Mouse (Mus musculus): ENCODE measurements around the gene Cdc37. TPM values are rescaled to one million over a fixed set of nuclear protein-coding genes. Genes with fewer than 3 reads are reported as not detected.

The Cdc37 gene
- total and polyA plus RNA-seq, 2 experiments from 2014 or later: 32.9 to 183 TPM

- H3K4me3 ChIP-seq (ENCODE audit: low read depth, low read length): peak within 1 kb of the TSS; percentile 68
- DNase-seq (ENCODE audit: low spot score): peak; percentile 98
- peak within 1 kb of the TSS; percentile 61 for H3K9ac ChIP-seq (replicated peaks; ENCODE audit: low read depth, low read length)
- TF ChIP-seq CTCF (IDR thresholded peaks at IDR 0.05; ENCODE audit: low read depth) (no peak), EP300 (IDR thresholded peaks at IDR 0.05; ENCODE audit: low read depth) (no peak; the same call in 1 of the 2 replicates)
- WGBS: under 1% methylated on average over 53 of the region's 54 CpGs
- ATAC-seq (ENCODE audit: insufficient read depth, low read depth): peak; percentile 100
- H3K27ac ChIP-seq (ENCODE audit: low read depth): peak within 1 kb of the TSS; percentile 80
- H3K4me2 ChIP-seq (ENCODE audit: low read depth, low read length): peak within 1 kb of the TSS; percentile 81
- no peaks in the 10 kb centered on the region for H3K9me3 ChIP-seq (replicated peaks; ENCODE audit: control insufficient read depth, low read length)
- no peaks in the 10 kb centered on the region for H3K27me3 ChIP-seq (ENCODE audit: control insufficient read depth, insufficient read depth, low read length)
- peaks cover 8% of the 10 kb centered on the region; the same call in 1 of the 2 replicates for H3K4me1 ChIP-seq (ENCODE audit: control insufficient read depth, insufficient read depth)
- peaks cover 30% of the 10 kb centered on the region for H3K36me3 ChIP-seq (replicated peaks; ENCODE audit: control insufficient read depth, insufficient read depth, low read length)
These were observed 58.0 kb downstream of the Cdc37 start, which contains the start of the genes Gm38431 and Raver1 for GRCm38 (mm10) chr9:21091707-21092320. TSS of gene Gm38431 (minus strand) at chr9:21091997. TSS of gene Raver1 (minus strand) at chr9:21092008.

GRCm38 (mm10) chr9:21090972-21091706 lies 58.6 kb downstream of the Cdc37 start:
- Histone ChIP-seq H3K27me3 (ENCODE audit: control insufficient read depth, insufficient read depth, low read length) (no peaks in the 10 kb centered on the region), H3K9me3 (replicated peaks; ENCODE audit: control insufficient read depth, low read length) (no peaks in the 10 kb centered on the region), H3K4me1 (ENCODE audit: control insufficient read depth, insufficient read depth) (peaks cover 8% of the 10 kb centered on the region; the same call in 1 of the 2 replicates), H3K27ac (ENCODE audit: low read depth) (peak overlapping the region; percentile 80), H3K9ac (replicated peaks; ENCODE audit: low read depth, low read length) (peak overlapping the region; percentile 61), H3K4me3 (ENCODE audit: low read depth, low read length) (peak overlapping the region; percentile 68), H3K36me3 (replicated peaks; ENCODE audit: control insufficient read depth, insufficient read depth, low read length) (peaks cover 36% of the 10 kb centered on the region), H3K4me2 (ENCODE audit: low read depth, low read length) (peak overlapping the region; percentile 81)
- ATAC-seq (ENCODE audit: insufficient read depth, low read depth) (no peak), DNase-seq (ENCODE audit: low spot score) (peak; percentile 22)
- no peak for TF ChIP-seq EP300 (IDR thresholded peaks at IDR 0.05; ENCODE audit: low read depth)
- TF ChIP-seq CTCF (IDR thresholded peaks at IDR 0.05; ENCODE audit: low read depth): no peak
- 2% methylated on average over 23 of the region's 24 CpGs for WGBS

GRCm38 (mm10) chr9:21090537-21090936 lies 59.2 kb downstream of the Cdc37 start:
- Histone ChIP-seq H3K36me3 (replicated peaks; ENCODE audit: control insufficient read depth, insufficient read depth, low read length) (peaks cover 42% of the 10 kb centered on the region), H3K27me3 (ENCODE audit: control insufficient read depth, insufficient read depth, low read length) (no peaks in the 10 kb centered on the region), H3K4me1 (ENCODE audit: control insufficient read depth, insufficient read depth) (peaks cover 8% of the 10 kb centered on the region; the same call in 1 of the 2 replicates), H3K9ac (replicated peaks; ENCODE audit: low read depth, low read length) (peak overlapping the region; percentile 61; the same call in 1 of the 2 replicates), H3K4me2 (ENCODE audit: low read depth, low read length) (peak overlapping the region; percentile 81), H3K4me3 (ENCODE audit: low read depth, low read length) (peak overlapping the region; percentile 68), H3K27ac (ENCODE audit: low read depth) (no peak overlapping the region), H3K9me3 (replicated peaks; ENCODE audit: control insufficient read depth, low read length) (no peaks in the 10 kb centered on the region)
- TF ChIP-seq CTCF (IDR thresholded peaks at IDR 0.05; ENCODE audit: low read depth): no peak
- no peak for TF ChIP-seq EP300 (IDR thresholded peaks at IDR 0.05; ENCODE audit: low read depth)
- 84% methylated on average over 1 of the region's 1 CpGs for WGBS
- no peak for ATAC-seq (ENCODE audit: insufficient read depth, low read depth)
- no peak for DNase-seq (ENCODE audit: low spot score)

- DNase-seq (ENCODE audit: low spot score) (no peak), ATAC-seq (ENCODE audit: insufficient read depth, low read depth) (0 out of 2 replicates have a peak, but pooled peaks have one; percentile 5)
- H3K27me3 ChIP-seq (ENCODE audit: control insufficient read depth, insufficient read depth, low read length): no peaks in the 10 kb centered on the region
- TF ChIP-seq EP300 (IDR thresholded peaks at IDR 0.05; ENCODE audit: low read depth): no peak
- H3K27ac ChIP-seq (ENCODE audit: low read depth): no peak overlapping the region
- H3K36me3 ChIP-seq (replicated peaks; ENCODE audit: control insufficient read depth, insufficient read depth, low read length): peaks cover 91% of the 10 kb centered on the region
- 28% methylated on average over 3 of the region's 3 CpGs for WGBS
- H3K4me2 ChIP-seq (ENCODE audit: low read depth, low read length): no peak overlapping the region
- peaks cover 8% of the 10 kb centered on the region for H3K4me1 ChIP-seq (ENCODE audit: control insufficient read depth, insufficient read depth)
- no peak overlapping the region for H3K4me3 ChIP-seq (ENCODE audit: low read depth, low read length)
- no peaks in the 10 kb centered on the region for H3K9me3 ChIP-seq (replicated peaks; ENCODE audit: control insufficient read depth, low read length)
- H3K9ac ChIP-seq (replicated peaks; ENCODE audit: low read depth, low read length): no peak overlapping the region
These were observed 66.5 kb downstream of the Cdc37 start for GRCm38 (mm10) chr9:21083324-21083723.

Other genes with a start within 250 kb of the Cdc37 start
- 27.4 and 56.9 TPM in 2 replicates for gene Dnmt1, start 190.1 kb downstream of the Cdc37 start, total RNA-seq (2014; rRNA removed; ENCODE audit: low replicate concordance)
- 15.4 and 16.1 TPM in 2 replicates for gene Dnmt1, start 190.1 kb downstream of the Cdc37 start, polyA plus RNA-seq (2015; fragmentation: Nextera tagmentation; extraction: Ambion mirVana)
- gene S1pr2, start 173.2 kb downstream of the Cdc37 start, total RNA-seq (2014; rRNA removed; ENCODE audit: low replicate concordance): 6.9 and 7.4 TPM in 2 replicates
- 8.5 and 8.6 TPM in 2 replicates for gene S1pr2, start 173.2 kb downstream of the Cdc37 start, polyA plus RNA-seq (2015; fragmentation: Nextera tagmentation; extraction: Ambion mirVana)
- gene Mrpl4, start 147.2 kb downstream of the Cdc37 start, total RNA-seq (2014; rRNA removed; ENCODE audit: low replicate concordance): 239 and 285 TPM in 2 replicates
- 193 and 195 TPM in 2 replicates for gene Mrpl4, start 147.2 kb downstream of the Cdc37 start, polyA plus RNA-seq (2015; fragmentation: Nextera tagmentation; extraction: Ambion mirVana)
- gene Icam1, start 134.0 kb downstream of the Cdc37 start, total RNA-seq (2014; rRNA removed; ENCODE audit: low replicate concordance): 16.2 and 19.1 TPM in 2 replicates
- gene Icam1, start 134.0 kb downstream of the Cdc37 start, polyA plus RNA-seq (2015; fragmentation: Nextera tagmentation; extraction: Ambion mirVana): 9.0 and 10.6 TPM in 2 replicates
- gene Icam4, start 120.6 kb downstream of the Cdc37 start, total RNA-seq (2014; rRNA removed; ENCODE audit: low replicate concordance): 2.4 TPM in 1 of 2 replicates, not detected in the other
- gene Icam4, start 120.6 kb downstream of the Cdc37 start, polyA plus RNA-seq (2015; fragmentation: Nextera tagmentation; extraction: Ambion mirVana): 1.3 and 1.6 TPM in 2 replicates
- not detected in 2 replicates for gene Icam5, start 117.9 kb downstream of the Cdc37 start, total RNA-seq (2014; rRNA removed; ENCODE audit: low replicate concordance)
- gene Icam5, start 117.9 kb downstream of the Cdc37 start, polyA plus RNA-seq (2015; fragmentation: Nextera tagmentation; extraction: Ambion mirVana): 0.04 TPM in 1 of 2 replicates, not detected in the other
- gene Zglp1, start 82.9 kb downstream of the Cdc37 start, total RNA-seq (2014; rRNA removed; ENCODE audit: low replicate concordance): not detected in 2 replicates
- 0.30 TPM in 1 of 2 replicates, not detected in the other for gene Zglp1, start 82.9 kb downstream of the Cdc37 start, polyA plus RNA-seq (2015; fragmentation: Nextera tagmentation; extraction: Ambion mirVana)
- 0.23 TPM in 1 of 2 replicates, not detected in the other for gene Gm49373, start 76.9 kb downstream of the Cdc37 start, total RNA-seq (2014; rRNA removed; ENCODE audit: low replicate concordance)
- 0.12 and 0.18 TPM in 2 replicates for gene Gm49373, start 76.9 kb downstream of the Cdc37 start, polyA plus RNA-seq (2015; fragmentation: Nextera tagmentation; extraction: Ambion mirVana)
- 63.8 and 79.5 TPM in 2 replicates for gene Fdx1l, start 76.4 kb downstream of the Cdc37 start, total RNA-seq (2014; rRNA removed; ENCODE audit: low replicate concordance)
- 51.1 and 51.6 TPM in 2 replicates for gene Fdx1l, start 76.4 kb downstream of the Cdc37 start, polyA plus RNA-seq (2015; fragmentation: Nextera tagmentation; extraction: Ambion mirVana)
- 0.66 and 1.6 TPM in 2 replicates for gene Gm38431, start 58.0 kb downstream of the Cdc37 start, total RNA-seq (2014; rRNA removed; ENCODE audit: low replicate concordance)
- 0.34 TPM in 2 replicates for gene Gm38431, start 58.0 kb downstream of the Cdc37 start, polyA plus RNA-seq (2015; fragmentation: Nextera tagmentation; extraction: Ambion mirVana)
- 40.8 and 48.3 TPM in 2 replicates for gene Raver1, start 58.0 kb downstream of the Cdc37 start, total RNA-seq (2014; rRNA removed; ENCODE audit: low replicate concordance)
- gene Raver1, start 58.0 kb downstream of the Cdc37 start, polyA plus RNA-seq (2015; fragmentation: Nextera tagmentation; extraction: Ambion mirVana): 15.5 and 15.9 TPM in 2 replicates
- 16.7 and 17.9 TPM in 2 replicates for gene Tyk2, start 18.7 kb downstream of the Cdc37 start, total RNA-seq (2014; rRNA removed; ENCODE audit: low replicate concordance)
- gene Tyk2, start 18.7 kb downstream of the Cdc37 start, polyA plus RNA-seq (2015; fragmentation: Nextera tagmentation; extraction: Ambion mirVana): 7.7 and 8.3 TPM in 2 replicates
- gene Pde4a, start 15.7 kb upstream of the Cdc37 start, total RNA-seq (2014; rRNA removed; ENCODE audit: low replicate concordance): 10.2 and 14.6 TPM in 2 replicates
- gene Pde4a, start 15.7 kb upstream of the Cdc37 start, polyA plus RNA-seq (2015; fragmentation: Nextera tagmentation; extraction: Ambion mirVana): 16.6 and 17.5 TPM in 2 replicates
- gene Keap1, start 89.4 kb upstream of the Cdc37 start, total RNA-seq (2014; rRNA removed; ENCODE audit: low replicate concordance): 67.9 and 79.0 TPM in 2 replicates
- gene Keap1, start 89.4 kb upstream of the Cdc37 start, polyA plus RNA-seq (2015; fragmentation: Nextera tagmentation; extraction: Ambion mirVana): 42.7 and 45.7 TPM in 2 replicates
- gene S1pr5, start 98.5 kb upstream of the Cdc37 start, total RNA-seq (2014; rRNA removed; ENCODE audit: low replicate concordance): not detected in 2 replicates
- 0.10 and 0.15 TPM in 2 replicates for gene S1pr5, start 98.5 kb upstream of the Cdc37 start, polyA plus RNA-seq (2015; fragmentation: Nextera tagmentation; extraction: Ambion mirVana)
- 41.2 and 67.4 TPM in 2 replicates for gene Atg4d, start 115.3 kb upstream of the Cdc37 start, total RNA-seq (2014; rRNA removed; ENCODE audit: low replicate concordance)
- gene Atg4d, start 115.3 kb upstream of the Cdc37 start, polyA plus RNA-seq (2015; fragmentation: Nextera tagmentation; extraction: Ambion mirVana): 53.6 and 56.1 TPM in 2 replicates
- gene Kri1, start 138.0 kb upstream of the Cdc37 start, total RNA-seq (2014; rRNA removed; ENCODE audit: low replicate concordance): 7.0 and 16.3 TPM in 2 replicates
- gene Kri1, start 138.0 kb upstream of the Cdc37 start, polyA plus RNA-seq (2015; fragmentation: Nextera tagmentation; extraction: Ambion mirVana): 5.9 and 9.1 TPM in 2 replicates
- 67.4 and 103 TPM in 2 replicates for gene Cdkn2d, start 141.4 kb upstream of the Cdc37 start, total RNA-seq (2014; rRNA removed; ENCODE audit: low replicate concordance)
- 65.8 and 67.5 TPM in 2 replicates for gene Cdkn2d, start 141.4 kb upstream of the Cdc37 start, polyA plus RNA-seq (2015; fragmentation: Nextera tagmentation; extraction: Ambion mirVana)
- gene Ap1m2, start 162.4 kb upstream of the Cdc37 start, total RNA-seq (2014; rRNA removed; ENCODE audit: low replicate concordance): 0.46 and 0.57 TPM in 2 replicates
- 0.15 TPM in 1 of 2 replicates, not detected in the other for gene Ap1m2, start 162.4 kb upstream of the Cdc37 start, polyA plus RNA-seq (2015; fragmentation: Nextera tagmentation; extraction: Ambion mirVana)
- 44.0 and 84.8 TPM in 2 replicates for gene Slc44a2, start 170.7 kb upstream of the Cdc37 start, total RNA-seq (2014; rRNA removed; ENCODE audit: low replicate concordance)
- 45.0 and 46.5 TPM in 2 replicates for gene Slc44a2, start 170.7 kb upstream of the Cdc37 start, polyA plus RNA-seq (2015; fragmentation: Nextera tagmentation; extraction: Ambion mirVana)
- 34.7 and 37.3 TPM in 2 replicates for gene Ilf3, start 217.9 kb upstream of the Cdc37 start, total RNA-seq (2014; rRNA removed; ENCODE audit: low replicate concordance)
- 53.6 and 58.4 TPM in 2 replicates for gene Ilf3, start 217.9 kb upstream of the Cdc37 start, polyA plus RNA-seq (2015; fragmentation: Nextera tagmentation; extraction: Ambion mirVana)